Mouse (Mus musculus): Measurements from ENCODE around the gene Gpr1. TPM values are rescaled to one million over a fixed set of nuclear protein-coding genes. Genes with fewer than 3 reads are reported as not detected.
"Not testable (repeated sequence)": the region's sequence is repeated elsewhere in the genome, so short reads cannot be mapped to it uniquely, and the experiment has no call there.

Gene Gpr1
- polyA plus RNA-seq, 1 experiment from 2014 or later, result 0.05 TPM

DNA sequence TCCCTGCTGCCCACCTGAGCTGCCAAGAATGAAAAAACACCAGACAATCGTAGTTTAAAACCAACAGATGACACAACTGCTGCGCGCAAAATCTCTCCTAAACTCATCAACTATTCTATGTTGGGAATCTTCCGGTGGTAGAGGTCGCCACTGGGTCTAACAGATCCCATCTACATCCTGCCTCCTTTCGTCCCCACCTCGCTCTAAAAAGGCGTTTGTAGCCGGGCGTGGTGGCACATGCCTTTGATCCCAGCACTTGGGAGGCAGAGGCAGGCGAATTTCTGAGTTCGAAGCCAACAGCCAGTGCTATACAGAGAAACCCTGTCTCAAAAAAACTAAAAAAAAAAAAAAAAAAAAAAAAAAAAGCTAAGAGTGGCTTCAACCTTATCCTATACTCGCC, 74.1 kb downstream of the Gpr1 start:
- WGBS (ENCODE audit: insufficient replicate concordance), result 86% methylated on average over 13 of the region's 13 CpGs
- Histone ChIP-seq H3K4me1 (ENCODE audit: insufficient read depth) (no peaks in the 10 kb centered on the region), H3K27ac (ENCODE audit: low read depth) (no peak overlapping the region), H3K9me3 (ENCODE audit: low read length) (no peaks in the 10 kb centered on the region), H3K9ac (replicated peaks) (no peak overlapping the region), H3K27me3 (ENCODE audit: insufficient read depth, low read length) (no peaks in the 10 kb centered on the region), H3K4me3 (ENCODE audit: low read depth, low read length) (no peak overlapping the region), H3K4me2 (ENCODE audit: low read depth, low read length) (no peak overlapping the region), H3K36me3 (replicated peaks; ENCODE audit: insufficient read depth, low read length) (peaks cover 29% of the 10 kb centered on the region)
- TF ChIP-seq CTCF (IDR thresholded peaks at IDR 0.05; ENCODE audit: low read depth), result no peak
- TF ChIP-seq EP300 (IDR thresholded peaks at IDR 0.05; ENCODE audit: low read depth), result no peak
- DNase-seq (no peak), ATAC-seq (no peak)

DNA sequence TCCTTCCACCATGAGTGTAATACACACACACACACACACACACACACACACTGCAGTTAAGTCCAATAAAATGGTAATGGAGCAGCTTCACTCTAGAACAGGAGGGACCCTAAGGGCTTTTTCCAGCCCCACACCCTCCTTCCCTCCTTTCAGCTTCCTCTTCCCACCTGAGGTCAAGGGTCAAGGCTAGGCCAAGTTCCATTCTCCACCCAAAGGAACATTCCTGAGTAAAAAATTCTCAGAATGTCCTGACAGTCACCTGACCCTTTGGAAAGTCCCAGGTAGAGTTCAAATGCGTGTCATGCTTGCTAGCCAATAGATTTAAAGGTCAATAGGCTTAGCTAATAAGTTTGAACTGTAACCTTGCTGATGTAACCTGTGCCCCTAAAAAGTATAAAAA, 75.8 kb downstream of the Gpr1 start:
- H3K4me3 ChIP-seq (ENCODE audit: low read depth, low read length); H3K9ac ChIP-seq (replicated peaks); DNase-seq; H3K27ac ChIP-seq (ENCODE audit: low read depth); H3K4me1 ChIP-seq (ENCODE audit: insufficient read depth); H3K4me2 ChIP-seq (ENCODE audit: low read depth, low read length); H3K9me3 ChIP-seq (ENCODE audit: low read length); H3K27me3 ChIP-seq (ENCODE audit: insufficient read depth, low read length); ATAC-seq: not testable (repeated sequence)
- H3K36me3 ChIP-seq (replicated peaks; ENCODE audit: insufficient read depth, low read length), result peaks cover 17% of the 10 kb centered on the region
- 54% methylated on average over 1 of the region's 1 CpGs for WGBS (ENCODE audit: insufficient replicate concordance)

GRCm38 (mm10) chr1:63137971-63138370, 76.4 kb downstream of the Gpr1 start:
- TF ChIP-seq CTCF (IDR thresholded peaks at IDR 0.05; ENCODE audit: low read depth) (no peak), EP300 (IDR thresholded peaks at IDR 0.05; ENCODE audit: low read depth) (no peak)
- Histone ChIP-seq H3K36me3 (replicated peaks; ENCODE audit: insufficient read depth, low read length) (peaks cover 14% of the 10 kb centered on the region), H3K4me3 (ENCODE audit: low read depth, low read length) (no peak overlapping the region), H3K27me3 (ENCODE audit: insufficient read depth, low read length) (no peaks in the 10 kb centered on the region), H3K9me3 (ENCODE audit: low read length) (no peaks in the 10 kb centered on the region), H3K4me2 (ENCODE audit: low read depth, low read length) (no peak overlapping the region), H3K9ac (replicated peaks) (no peak overlapping the region), H3K27ac (ENCODE audit: low read depth) (no peak overlapping the region), H3K4me1 (ENCODE audit: insufficient read depth) (0 out of 2 replicates have a peak, but pooled peaks cover 1% of the 10 kb centered on the region)
- 75% methylated on average over 2 of the region's 2 CpGs for WGBS (ENCODE audit: insufficient replicate concordance)
- no peak for ATAC-seq
- DNase-seq, result no peak

GRCm38 (mm10) chr1:63134530-63134929, 79.8 kb downstream of the Gpr1 start:
- DNase-seq, result no peak
- H3K4me2 ChIP-seq (ENCODE audit: low read depth, low read length), result no peak overlapping the region
- 77% methylated on average over 3 of the region's 3 CpGs for WGBS (ENCODE audit: insufficient replicate concordance)

More at GRCm38 (mm10) chr1:63134530-63134929, 79.8 kb downstream of the Gpr1 start:
- no peak overlapping the region for H3K27ac ChIP-seq (ENCODE audit: low read depth)
- no peak overlapping the region for H3K9ac ChIP-seq (replicated peaks)
- H3K4me1 ChIP-seq (ENCODE audit: insufficient read depth), result peaks cover 14% of the 10 kb centered on the region
- peaks cover 3% of the 10 kb centered on the region; the same call in 1 of the 2 replicates for H3K36me3 ChIP-seq (replicated peaks; ENCODE audit: insufficient read depth, low read length)
- no peak overlapping the region for H3K4me3 ChIP-seq (ENCODE audit: low read depth, low read length)
- no peak for TF ChIP-seq CTCF (IDR thresholded peaks at IDR 0.05; ENCODE audit: low read depth)
- TF ChIP-seq EP300 (IDR thresholded peaks at IDR 0.05; ENCODE audit: low read depth), result no peak
- no peak for ATAC-seq
- H3K9me3 ChIP-seq (ENCODE audit: low read length), result no peaks in the 10 kb centered on the region
- H3K27me3 ChIP-seq (ENCODE audit: insufficient read depth, low read length), result no peaks in the 10 kb centered on the region

Small RNA genes lying within 50 kb of the gene (microRNA-seq; reads per million reads assigned to microRNA genes)
- gene Gm24557 (not detected), gene Gm27512 (not detected)

Other genes starting within 250 kb of the Gpr1 start
- gene Ino80d, start 99.9 kb downstream of the Gpr1 start, polyA plus RNA-seq (2015; fragmentation: Nextera tagmentation; extraction: Ambion mirVana), result 2.3 and 2.8 TPM in 2 replicates
- gene Eef1b2, start 37.7 kb downstream of the Gpr1 start, polyA plus RNA-seq (2015; fragmentation: Nextera tagmentation; extraction: Ambion mirVana), result 352 and 364 TPM in 2 replicates
- 88.8 and 102 TPM in 2 replicates for gene Ndufs1, start 37.7 kb downstream of the Gpr1 start, polyA plus RNA-seq (2015; fragmentation: Nextera tagmentation; extraction: Ambion mirVana)
- gene Zdbf2, start 58.7 kb upstream of the Gpr1 start, polyA plus RNA-seq (2015; fragmentation: Nextera tagmentation; extraction: Ambion mirVana), result 0.25 and 0.54 TPM in 2 replicates
- 4.5 and 6.1 TPM in 2 replicates for gene Adam23, start 231.3 kb upstream of the Gpr1 start, polyA plus RNA-seq (2015; fragmentation: Nextera tagmentation; extraction: Ambion mirVana)

Data from liver, postnatal 0 days (tissue).